Mouse (Mus musculus): Measurements from ENCODE around the gene Lysmd4.
A peak's percentile ranks its signal among the peaks of the same experiment; 100 is the strongest.

Lysmd4 gene

GRCm38 (mm10) chr7:67222220-67222862 lies at the start of gene Lysmd4:
Gene Lysmd4 (plus strand): TSS chr7:67222544.
- DNase-seq (ENCODE audit: low spot score in 2 of 2): peak; percentile 92 to 94

GRCm38 (mm10) chr7:67173522-67174195 lies 48.7 kb upstream of the Lysmd4 start:
- DNase-seq (ENCODE audit: low spot score in 2 of 2): no peak

GRCm38 (mm10) chr7:67183786-67184185 lies 38.6 kb upstream of the Lysmd4 start:
- no peak for DNase-seq (ENCODE audit: low spot score in 2 of 2)

- DNase-seq (ENCODE audit: low spot score in 2 of 2): peak in 1 of 2 experiments; percentile 61
Observed at GRCm38 (mm10) chr7:67199412-67199811, 22.9 kb upstream of the Lysmd4 start.

- no peak for DNase-seq (ENCODE audit: low spot score in 2 of 2)
Observed at GRCm38 (mm10) chr7:67203625-67204024, 18.7 kb upstream of the Lysmd4 start.

- no peak for DNase-seq (ENCODE audit: low spot score in 2 of 2)
Observed at GRCm38 (mm10) chr7:67205734-67206425, 16.5 kb upstream of the Lysmd4 start.

GRCm38 (mm10) chr7:67206496-67206895 lies 15.8 kb upstream of the Lysmd4 start:
- no peak for DNase-seq (ENCODE audit: low spot score in 2 of 2)

- DNase-seq (ENCODE audit: low spot score in 2 of 2): no peak
Observed at GRCm38 (mm10) chr7:67207701-67208100, 14.6 kb upstream of the Lysmd4 start.

GRCm38 (mm10) chr7:67208317-67208716 lies 14.0 kb upstream of the Lysmd4 start:
- no peak for DNase-seq (ENCODE audit: low spot score in 2 of 2)

- no peak for DNase-seq (ENCODE audit: low spot score in 2 of 2)
Observed at GRCm38 (mm10) chr7:67210004-67210833, 12.1 kb upstream of the Lysmd4 start.

- no peak for DNase-seq (ENCODE audit: low spot score in 2 of 2)
Observed at GRCm38 (mm10) chr7:67211341-67211740, 11.0 kb upstream of the Lysmd4 start.

- DNase-seq (ENCODE audit: low spot score in 2 of 2): no peak
Observed at GRCm38 (mm10) chr7:67211971-67212370, 10.4 kb upstream of the Lysmd4 start.

- DNase-seq (ENCODE audit: low spot score in 2 of 2): no peak
Observed at GRCm38 (mm10) chr7:67213589-67213988, 8.8 kb upstream of the Lysmd4 start.

- no peak for DNase-seq (ENCODE audit: low spot score in 2 of 2)
Observed at GRCm38 (mm10) chr7:67216351-67216750, 6.0 kb upstream of the Lysmd4 start.

GRCm38 (mm10) chr7:67217025-67217424 lies 5.3 kb upstream of the Lysmd4 start:
- DNase-seq (ENCODE audit: low spot score in 2 of 2): no peak

- DNase-seq (ENCODE audit: low spot score in 2 of 2): no peak
Observed at GRCm38 (mm10) chr7:67225943-67226625, 3.7 kb downstream of the Lysmd4 start.

- no peak for DNase-seq (ENCODE audit: low spot score in 2 of 2)
Observed at GRCm38 (mm10) chr7:67227538-67227937, 5.2 kb downstream of the Lysmd4 start.

- no peak for DNase-seq (ENCODE audit: low spot score in 2 of 2)
Observed at GRCm38 (mm10) chr7:67228390-67228789, 6.0 kb downstream of the Lysmd4 start.

GRCm38 (mm10) chr7:67228891-67229602 lies 6.7 kb downstream of the Lysmd4 start:
- no peak for DNase-seq (ENCODE audit: low spot score in 2 of 2)

- no peak for DNase-seq (ENCODE audit: low spot score in 2 of 2)
Observed at GRCm38 (mm10) chr7:67229701-67230100, 7.4 kb downstream of the Lysmd4 start.

- peak in 1 of 2 experiments; percentile 6 for DNase-seq (ENCODE audit: low spot score in 2 of 2)
Observed at GRCm38 (mm10) chr7:67230221-67230620, 7.9 kb downstream of the Lysmd4 start.

All from frontal cortex, postnatal 14 days (tissue).